Mouse (Mus musculus): ENCODE data around the gene Sh3pxd2b. TPM values are rescaled to one million over a fixed set of nuclear protein-coding genes. Genes with fewer than 3 reads are reported as not detected.

Sh3pxd2b gene
- total RNA-seq (2017) = 0.49 TPM in 1 of 3 replicates, not detected in the others

DNA sequence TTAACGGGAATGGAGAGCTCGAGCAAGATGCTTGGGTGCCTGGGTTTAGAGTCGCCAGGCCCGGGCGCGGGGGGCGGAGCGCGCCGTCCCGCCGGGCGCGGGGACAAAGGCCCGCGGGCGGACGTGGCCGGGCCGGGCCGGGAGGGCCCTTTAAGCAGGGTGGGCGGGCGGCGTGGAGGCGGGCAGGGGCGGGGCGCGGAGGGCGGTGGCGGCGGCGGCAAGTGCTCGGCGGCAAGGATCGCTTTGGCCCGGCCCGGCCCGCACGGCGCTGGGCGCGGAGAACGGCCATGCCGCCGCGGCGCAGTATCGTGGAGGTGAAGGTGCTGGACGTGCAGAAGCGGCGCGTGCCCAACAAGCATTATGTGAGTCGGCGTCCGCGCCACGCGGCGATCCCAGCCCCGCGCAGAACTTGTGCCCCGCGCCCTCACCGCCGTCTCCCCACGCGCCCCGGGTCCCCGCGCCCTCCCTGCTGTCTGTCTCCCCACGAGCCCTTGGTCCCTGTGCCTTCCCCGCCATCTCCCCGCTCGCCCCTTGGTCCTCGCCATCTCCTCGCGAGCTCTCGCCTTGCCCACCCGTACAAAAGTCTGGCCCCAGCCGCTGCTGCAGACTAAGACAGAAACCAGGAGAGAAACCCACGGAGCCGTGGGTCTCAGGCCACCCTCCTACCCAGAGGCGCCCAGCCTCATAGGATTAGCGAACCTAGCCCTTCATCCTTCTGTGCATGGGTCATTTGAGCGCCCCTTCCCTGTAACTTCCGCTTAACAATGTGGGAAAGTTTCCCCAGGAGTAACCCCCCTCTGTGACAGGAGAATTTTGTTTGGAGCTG, at the start of gene Sh3pxd2b:
Gene Sh3pxd2b, plus strand, starts transcription at position 214 of the 826 bp plus-strand sequence.
- no peak for ATAC-seq (replicated peaks; ENCODE audit: insufficient number of reproducible peaks, low FRiP score, low TSS enrichment, poor library complexity, severe bottlenecking)

GRCm38 (mm10) chr11:32297866-32298531, 49.6 kb upstream of the Sh3pxd2b start:
- no peak for ATAC-seq (replicated peaks; ENCODE audit: insufficient number of reproducible peaks, low FRiP score, low TSS enrichment, poor library complexity, severe bottlenecking)

- no peak for ATAC-seq (replicated peaks; ENCODE audit: insufficient number of reproducible peaks, low FRiP score, low TSS enrichment, poor library complexity, severe bottlenecking)
These were observed 49.1 kb upstream of the Sh3pxd2b start for GRCm38 (mm10) chr11:32298532-32298918.

GRCm38 (mm10) chr11:32299865-32300264, 47.8 kb upstream of the Sh3pxd2b start, which contains the start of gene Hbq1a:
Gene Hbq1a, plus strand, starts transcription at chr11:32300069.
- peak; percentile 59; the same call in 1 of the 2 replicates for ATAC-seq (replicated peaks; ENCODE audit: insufficient number of reproducible peaks, low FRiP score, low TSS enrichment, poor library complexity, severe bottlenecking)

- ATAC-seq (replicated peaks; ENCODE audit: insufficient number of reproducible peaks, low FRiP score, low TSS enrichment, poor library complexity, severe bottlenecking) = peak; percentile 25; the same call in 1 of the 2 replicates
These were observed 47.0 kb upstream of the Sh3pxd2b start for GRCm38 (mm10) chr11:32300279-32301267.

- ATAC-seq (replicated peaks; ENCODE audit: insufficient number of reproducible peaks, low FRiP score, low TSS enrichment, poor library complexity, severe bottlenecking) = no peak
These were observed 46.1 kb upstream of the Sh3pxd2b start for GRCm38 (mm10) chr11:32301506-32301905.

DNA sequence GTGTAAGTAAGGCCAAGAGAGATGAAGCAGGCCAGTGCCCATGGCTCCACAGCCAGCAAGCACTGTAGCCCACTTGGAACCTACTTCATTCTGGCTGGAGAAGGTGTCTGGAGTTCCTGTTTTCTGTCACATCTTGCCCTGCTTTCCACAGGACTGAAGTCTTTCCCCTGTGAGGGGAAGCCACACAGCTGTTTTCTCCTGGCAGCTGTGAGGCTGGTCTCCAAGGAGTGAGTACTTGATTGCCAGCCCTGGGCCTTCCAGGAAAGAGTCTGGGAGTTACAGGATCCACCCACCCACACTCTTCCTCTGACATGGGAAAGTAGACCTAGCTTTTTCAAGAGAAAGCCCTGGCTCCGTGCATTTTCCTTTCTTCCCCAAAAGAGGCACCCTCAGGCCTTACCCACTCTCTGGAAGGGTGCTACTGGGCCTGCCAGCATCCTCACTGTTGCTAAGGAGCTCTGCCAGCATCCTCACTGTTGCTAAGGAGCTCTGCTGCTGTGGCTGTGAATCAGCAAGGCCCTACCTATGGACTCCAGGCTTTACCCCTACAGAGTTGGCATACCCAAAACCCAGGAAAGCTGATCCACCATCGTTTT, 44.7 kb upstream of the Sh3pxd2b start:
- ATAC-seq (replicated peaks; ENCODE audit: insufficient number of reproducible peaks, low FRiP score, low TSS enrichment, poor library complexity, severe bottlenecking) = no peak

- ATAC-seq (replicated peaks; ENCODE audit: insufficient number of reproducible peaks, low FRiP score, low TSS enrichment, poor library complexity, severe bottlenecking) = no peak
These were observed 44.2 kb upstream of the Sh3pxd2b start for GRCm38 (mm10) chr11:32303455-32303854.

GRCm38 (mm10) chr11:32307006-32307405, 40.6 kb upstream of the Sh3pxd2b start:
- ATAC-seq (replicated peaks; ENCODE audit: insufficient number of reproducible peaks, low FRiP score, low TSS enrichment, poor library complexity, severe bottlenecking) = no peak

GRCm38 (mm10) chr11:32309446-32309845, 38.2 kb upstream of the Sh3pxd2b start:
- ATAC-seq (replicated peaks; ENCODE audit: insufficient number of reproducible peaks, low FRiP score, low TSS enrichment, poor library complexity, severe bottlenecking) = no peak

DNA sequence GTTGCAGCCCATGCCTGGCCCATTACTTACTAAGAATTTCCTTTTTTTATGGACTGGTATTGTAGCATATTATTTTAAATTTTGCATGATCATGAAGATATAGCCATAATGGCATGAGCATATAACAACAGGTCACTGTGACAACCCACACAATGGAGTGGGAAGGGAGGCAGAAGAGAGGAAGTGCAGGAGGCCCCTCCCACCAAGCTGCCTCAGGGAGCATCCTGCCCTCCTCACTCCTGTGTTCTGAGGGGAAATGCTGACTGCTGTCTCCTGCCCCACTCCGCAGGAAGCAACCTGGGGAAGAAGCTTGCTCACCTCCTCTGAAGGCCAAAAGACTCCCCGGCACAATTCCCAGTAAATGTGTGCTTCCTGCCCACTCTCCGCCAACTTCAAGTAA, 37.7 kb upstream of the Sh3pxd2b start:
- no peak for ATAC-seq (replicated peaks; ENCODE audit: insufficient number of reproducible peaks, low FRiP score, low TSS enrichment, poor library complexity, severe bottlenecking)

DNA sequence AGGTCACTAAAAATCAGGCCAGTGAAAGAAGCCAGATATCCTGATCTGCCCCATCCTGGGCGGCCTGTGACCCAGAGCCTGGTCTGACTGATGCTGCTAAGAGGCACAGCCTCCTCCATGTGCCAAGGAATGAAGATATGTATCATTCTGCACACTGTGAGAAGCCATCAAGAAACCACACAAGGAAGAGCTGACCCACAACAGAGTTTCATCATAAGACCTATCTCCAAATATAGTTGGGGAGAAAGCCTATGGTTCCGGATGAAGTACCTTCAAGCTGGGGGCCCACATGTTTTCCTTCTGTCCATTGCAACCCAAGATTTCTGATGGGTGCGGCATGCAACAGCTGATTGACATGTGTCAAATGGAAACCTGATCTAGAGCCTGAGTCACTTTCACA, 31.6 kb upstream of the Sh3pxd2b start:
- ATAC-seq (replicated peaks; ENCODE audit: insufficient number of reproducible peaks, low FRiP score, low TSS enrichment, poor library complexity, severe bottlenecking) = no peak

DNA sequence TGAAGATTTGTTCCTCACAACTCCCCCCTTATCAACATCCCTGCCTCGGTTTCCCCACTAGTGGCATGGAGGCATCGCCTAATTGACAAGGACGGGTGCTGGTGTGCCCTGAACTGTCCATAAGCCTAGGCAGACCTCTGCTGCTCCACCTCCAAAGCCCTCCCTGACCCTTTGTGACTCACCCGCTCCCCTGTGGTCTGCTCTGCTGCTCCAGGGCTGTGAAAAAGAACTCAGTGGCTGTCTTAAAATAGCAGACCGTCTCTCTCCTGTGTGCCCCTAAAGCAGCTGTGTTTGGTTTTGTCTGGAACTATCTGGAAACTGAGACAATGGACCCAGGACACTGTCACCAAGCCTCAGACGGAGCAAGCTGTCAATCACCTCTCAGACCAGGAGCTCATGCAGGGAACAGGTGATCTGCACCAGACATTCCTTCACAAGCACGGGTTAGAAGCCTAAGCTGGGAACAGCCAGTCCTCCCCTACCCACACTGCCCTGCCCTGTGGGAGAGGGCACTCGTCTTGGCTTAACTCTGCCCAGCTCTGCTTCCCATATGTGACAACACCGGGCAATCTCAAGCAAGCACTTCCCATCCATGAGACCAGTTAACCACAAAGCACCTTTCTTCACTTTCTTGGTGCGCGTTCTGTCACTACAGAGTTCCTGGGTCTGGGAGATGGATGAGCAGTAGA, 27.0 kb upstream of the Sh3pxd2b start:
- no peak for ATAC-seq (replicated peaks; ENCODE audit: insufficient number of reproducible peaks, low FRiP score, low TSS enrichment, poor library complexity, severe bottlenecking)

DNA sequence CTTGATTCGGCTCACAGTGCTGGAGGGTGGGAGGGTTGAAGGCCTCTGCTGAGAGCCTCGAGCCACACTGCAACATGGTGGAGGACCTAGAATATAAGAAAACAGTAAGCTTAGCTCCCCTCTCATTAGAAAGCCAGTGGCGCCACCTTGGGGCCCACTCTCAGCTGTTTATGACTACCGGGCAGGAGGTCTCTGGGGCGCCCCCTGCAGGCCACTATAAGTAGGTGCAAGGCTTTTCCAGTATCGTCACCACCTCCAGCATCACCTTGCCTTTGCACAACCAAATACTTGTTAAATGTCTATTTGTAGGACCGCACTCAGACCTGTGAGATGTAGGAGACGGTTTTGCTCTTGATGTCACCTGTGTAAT, 26.4 kb upstream of the Sh3pxd2b start:
- peak; percentile 57; the same call in 1 of the 2 replicates for ATAC-seq (replicated peaks; ENCODE audit: insufficient number of reproducible peaks, low FRiP score, low TSS enrichment, poor library complexity, severe bottlenecking)

DNA sequence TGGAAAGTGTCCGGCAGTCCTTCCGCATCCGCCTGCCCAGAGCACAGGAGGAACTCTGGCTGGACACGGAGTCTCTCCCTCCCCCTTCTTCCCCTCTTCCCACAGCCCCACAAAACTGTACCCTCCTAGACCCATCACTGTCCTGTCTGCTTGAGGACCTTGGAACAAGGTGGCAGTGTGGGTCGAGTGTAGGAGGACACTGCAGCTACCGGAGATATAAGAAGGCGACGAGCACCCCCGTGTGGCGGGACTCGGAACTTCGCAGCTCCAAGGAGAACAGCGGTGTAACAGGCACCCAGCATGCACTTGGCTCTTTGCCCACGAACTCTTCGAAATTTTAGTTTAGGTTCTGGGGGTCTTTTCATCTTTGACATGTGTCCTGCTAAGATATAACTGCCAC, 23.0 kb upstream of the Sh3pxd2b start:
- ATAC-seq (replicated peaks; ENCODE audit: insufficient number of reproducible peaks, low FRiP score, low TSS enrichment, poor library complexity, severe bottlenecking) = peak; percentile 91

DNA sequence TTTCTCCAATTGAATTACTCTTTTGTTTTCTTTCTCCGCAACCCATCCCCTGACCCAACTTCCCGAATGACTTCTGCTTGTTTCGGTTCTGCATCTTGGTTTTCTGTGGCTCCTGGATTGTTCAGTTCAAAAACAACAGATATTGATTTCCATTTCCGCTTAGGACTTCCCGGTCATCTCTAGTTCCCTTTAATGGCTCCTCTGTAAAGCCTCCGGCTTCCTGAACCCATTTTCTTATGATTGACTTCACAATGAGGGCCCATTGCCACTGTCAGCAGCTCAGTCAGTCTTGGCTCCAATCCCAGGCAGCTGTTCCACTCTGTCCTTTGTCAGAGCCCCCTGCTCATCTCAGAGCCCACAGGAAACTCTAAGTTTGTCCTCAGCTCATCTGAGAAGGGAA, 16.5 kb upstream of the Sh3pxd2b start:
- ATAC-seq (replicated peaks; ENCODE audit: insufficient number of reproducible peaks, low FRiP score, low TSS enrichment, poor library complexity, severe bottlenecking) = peak; percentile 64

DNA sequence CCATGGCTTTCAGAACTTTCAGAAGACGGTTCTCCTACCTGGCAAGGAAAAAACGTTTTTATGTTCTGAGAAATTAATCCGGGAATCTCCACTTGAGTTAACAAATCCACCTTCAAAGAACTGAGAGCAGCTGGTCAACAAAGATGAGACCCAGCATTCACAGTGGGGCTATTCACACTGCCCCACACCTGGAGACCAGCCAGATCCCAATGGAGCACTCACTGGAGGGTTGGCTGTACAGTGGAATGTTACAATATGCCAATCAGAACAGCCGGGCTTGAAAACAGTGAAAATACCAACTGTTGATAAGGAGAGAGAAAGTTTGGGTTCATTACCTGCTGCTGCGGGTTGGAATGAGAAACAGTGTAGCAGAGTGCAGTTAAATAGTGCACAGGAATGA, 15.8 kb upstream of the Sh3pxd2b start:
- ATAC-seq (replicated peaks; ENCODE audit: insufficient number of reproducible peaks, low FRiP score, low TSS enrichment, poor library complexity, severe bottlenecking) = no peak

- no peak for ATAC-seq (replicated peaks; ENCODE audit: insufficient number of reproducible peaks, low FRiP score, low TSS enrichment, poor library complexity, severe bottlenecking)
These were observed 14.4 kb upstream of the Sh3pxd2b start for GRCm38 (mm10) chr11:32333235-32333634.

Data from monocyte, adult 5-6 weeks (primary cell).